Mouse (Mus musculus) bone marrow macrophage, adult 2 months (primary cell): ENCODE measurements around the gene Jak3.

ENCODE experiments used
- CTCF ChIP-seq: IDR thresholded peaks from 2 replicates; pipeline ENCODE4 v1.5.1; 2012; ENCODE audit warnings: low read depth, mild to moderate bottlenecking, low read length, moderate library complexity
- POLR2A ChIP-seq: IDR thresholded peaks from 2 replicates; pipeline ENCODE4 v1.6.1; 2012; ENCODE audit warnings: mild to moderate bottlenecking, low read depth, low read length, borderline replicate concordance

DNA sequence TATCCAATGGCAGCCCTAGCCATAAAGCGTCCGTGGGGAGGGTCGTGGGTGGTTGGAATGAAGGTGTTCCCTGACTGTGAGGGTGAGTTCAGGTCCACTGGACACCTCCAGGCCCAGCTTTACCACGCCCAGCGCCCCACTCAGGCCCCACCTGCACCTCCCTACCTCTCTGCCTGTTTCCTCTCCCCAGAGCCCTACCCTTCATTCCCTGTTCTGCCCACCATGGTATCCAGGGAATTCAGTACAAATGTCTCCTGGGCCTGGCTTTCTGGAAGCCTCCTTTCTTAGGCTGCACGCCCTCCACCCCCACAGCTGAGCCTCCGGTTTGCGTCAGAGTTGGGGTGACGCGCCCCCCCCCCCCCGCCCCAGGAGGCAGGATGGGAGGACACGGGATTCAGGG lies 5.9 kb upstream of the Jak3 start:
- TF ChIP-seq CTCF, result no peak
- no peak for TF ChIP-seq POLR2A
